Mouse (Mus musculus) forebrain, embryonic 10.5 days (tissue): Measurements from ENCODE around the gene Cmya5. TPM values are rescaled to one million over a fixed set of nuclear protein-coding genes. Genes with fewer than 3 reads are reported as not detected.
"Not testable (repeated sequence)": the region's sequence is repeated elsewhere in the genome, so short reads cannot be mapped to it uniquely, and the experiment has no call there.

Experiments
- DNase-seq: peaks from one replicate; pipeline ENCODE4 v3.0.0-alpha.2; 2017; ENCODE audit warnings: low spot score; ENCODE audit errors: extremely low spot score
- H3K27ac ChIP-seq: fragments of 300-500 bp; sonication (generic); 2 replicates; pipeline ENCODE4 v1.5.1; 2016; ENCODE audit warnings: mild to moderate bottlenecking
- H3K27me3 ChIP-seq: fragments of 300-500 bp; sonication (generic); 2 replicates; pipeline ENCODE4 v1.6.1; 2016; ENCODE audit warnings: mild to moderate bottlenecking; ENCODE audit not compliant: poor library complexity, severe bottlenecking
- H3K36me3 ChIP-seq: fragments of 300-500 bp; sonication (generic); replicated peaks from 2 replicates; pipeline ENCODE4 v1.6.1; 2016; ENCODE audit warnings: mild to moderate bottlenecking, moderate library complexity
- H3K4me1 ChIP-seq: fragments of 300-500 bp; sonication (generic); 2 replicates; pipeline ENCODE4 v1.6.1; 2016
- H3K4me3 ChIP-seq: fragments of 300-500 bp; sonication (generic); 2 replicates; pipeline ENCODE4 v1.5.1; 2016; ENCODE audit warnings: mild to moderate bottlenecking, moderate library complexity
- H3K9me3 ChIP-seq: fragments of 300-500 bp; sonication (generic); 2 replicates; pipeline ENCODE4 v1.6.1; 2016; ENCODE audit warnings: mild to moderate bottlenecking, moderate library complexity
- WGBS: fragments of 180-500 bp; shearing (Covaris S2); methylation state at CpG from one replicate; pipeline ENCODE4 v1.1.7; 2016; 5-methylcytosine and 5-hydroxymethylcytosine counted together
- polyA plus RNA-seq: library from polyadenylated mRNA; unstranded; fragments of >200 nt; fragmentation: Nextera tagmentation; extraction: Ambion mirVana; gene quantifications from 2 replicates; pipeline ENCODE4 v1.2.1, GENCODE M21; 2016

Cmya5 gene
- polyA plus RNA-seq, result 0.01 and 0.02 TPM in 2 replicates

DNA sequence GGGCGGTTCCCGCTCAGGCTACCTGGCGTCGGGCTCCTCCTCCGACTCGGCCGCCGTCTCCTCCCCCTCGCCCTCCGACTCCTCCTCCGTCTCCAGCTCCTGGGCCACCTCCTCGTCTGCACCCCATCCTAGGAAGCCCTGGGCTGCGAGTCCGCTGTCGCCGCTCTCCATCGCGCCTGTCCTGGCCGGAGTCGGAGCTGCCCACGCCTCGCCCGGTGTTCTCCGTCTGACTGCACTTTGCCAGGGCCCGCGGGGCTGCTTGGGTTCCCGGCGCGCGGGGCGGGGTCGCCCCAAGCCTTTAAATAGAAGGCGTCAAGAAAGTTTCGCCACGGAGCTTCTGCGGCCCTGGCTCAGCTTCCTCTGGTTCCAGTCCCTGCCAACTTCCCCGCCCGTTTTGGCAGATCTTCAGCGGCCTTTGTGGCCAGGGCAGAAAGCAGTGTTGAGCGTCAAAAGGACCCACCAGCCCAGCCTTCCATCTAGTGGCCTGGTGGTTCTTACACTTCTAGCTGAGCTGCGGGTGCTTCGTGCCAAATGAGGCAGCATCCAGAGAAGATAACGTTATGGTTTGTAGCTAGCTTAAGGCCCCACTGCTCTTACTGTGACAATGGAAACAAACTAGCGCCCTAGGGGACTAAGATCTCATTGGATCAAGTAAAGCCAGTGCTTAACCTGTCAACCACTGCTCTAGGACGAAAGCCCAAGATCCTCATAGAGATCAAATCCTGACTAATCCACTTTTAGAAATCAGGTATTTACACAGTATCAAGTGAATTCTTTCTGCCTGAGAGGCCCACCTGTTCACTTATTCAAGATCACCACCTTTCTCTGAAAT is at the start of gene Cmya5:
Gene Cmya5, minus strand, starts transcription at position 389 of the 832 bp plus-strand sequence.
- Histone ChIP-seq H3K27ac (peak within 1 kb of the TSS; percentile 79), H3K27me3 (no peaks in the 10 kb centered on the region), H3K4me3 (peak within 1 kb of the TSS; percentile 61), H3K36me3 (peaks cover 20% of the 10 kb centered on the region), H3K4me1 (peaks cover 21% of the 10 kb centered on the region), H3K9me3 (no peaks in the 10 kb centered on the region)
- 1% methylated on average over 45 of the region's 45 CpGs for WGBS
- peak; percentile 62 for DNase-seq

DNA sequence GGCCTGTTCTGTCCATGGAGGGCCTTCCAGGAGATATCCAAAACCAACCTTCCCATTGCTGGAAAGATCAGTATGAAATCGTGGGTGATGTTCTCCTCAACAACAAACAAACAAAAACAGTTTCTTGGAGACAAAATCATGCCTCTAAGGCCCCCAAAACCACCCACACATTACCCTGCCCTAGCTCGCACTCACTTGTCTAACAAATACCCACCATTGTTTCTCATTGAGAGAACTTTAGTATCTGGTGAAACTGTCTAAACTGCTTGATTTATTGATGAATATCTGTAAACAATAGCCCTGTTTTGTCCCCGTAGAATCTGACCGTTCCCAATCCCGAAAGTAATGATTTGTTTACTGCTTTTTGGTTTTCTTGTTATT is 48.1 kb upstream of the Cmya5 start:
- DNase-seq, result no peak
- H3K9me3 ChIP-seq, result no peaks in the 10 kb centered on the region
- H3K4me3 ChIP-seq, result peak overlapping the region; percentile 96
- H3K27me3 ChIP-seq, result no peaks in the 10 kb centered on the region
- peaks cover 15% of the 10 kb centered on the region; the same call in 1 of the 2 replicates for H3K36me3 ChIP-seq
- peaks cover 26% of the 10 kb centered on the region for H3K4me1 ChIP-seq
- 79% methylated on average over 5 of the region's 5 CpGs for WGBS
- H3K27ac ChIP-seq, result peak overlapping the region; percentile 99

DNA sequence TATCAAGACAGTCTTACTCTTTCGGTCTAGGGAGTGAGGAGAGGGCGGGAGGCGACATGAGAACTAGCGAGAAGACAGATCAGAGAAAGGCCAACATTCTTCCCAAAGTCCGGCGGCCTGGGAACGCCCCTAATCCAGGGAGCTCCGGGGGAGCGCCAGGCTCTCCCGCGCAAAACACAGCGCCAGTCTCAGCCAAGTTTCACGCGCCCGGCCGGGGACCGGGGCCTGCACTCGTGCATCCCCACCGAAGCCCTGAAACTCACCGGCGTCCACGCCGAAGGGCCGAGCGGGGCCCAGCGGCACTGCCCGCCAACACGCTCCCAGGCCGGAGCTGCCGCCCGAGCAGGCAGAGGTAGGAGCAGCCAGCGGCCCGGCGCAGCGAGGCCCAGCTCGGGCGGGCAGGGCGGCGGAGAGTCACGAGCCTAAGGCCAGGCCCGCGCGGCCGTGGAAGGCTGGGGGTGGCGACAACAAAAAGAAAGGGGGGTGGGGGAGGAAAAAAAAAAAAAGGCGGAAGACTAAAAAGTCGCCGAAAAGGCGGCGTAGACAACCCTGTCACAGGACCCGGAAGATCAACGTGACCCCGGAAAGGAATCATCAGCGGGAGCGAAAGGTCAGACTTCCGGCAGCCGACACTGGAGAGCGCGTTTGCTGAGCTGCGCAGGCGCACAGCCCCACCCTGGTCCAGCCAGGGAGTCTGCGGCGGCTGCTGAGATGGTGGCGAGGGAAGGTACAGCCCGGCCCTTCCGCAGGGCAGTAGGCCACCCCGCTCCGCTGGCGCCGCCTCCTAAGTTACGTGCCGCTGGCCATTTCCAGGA is 47.5 kb upstream of the Cmya5 start, which contains the start of gene Tent2:
Gene Tent2, minus strand, starts transcription at position 555 of the 815 bp plus-strand sequence.
- peak within 1 kb of the TSS; percentile 99 for H3K27ac ChIP-seq
- H3K27me3 ChIP-seq, result no peaks in the 10 kb centered on the region
- H3K9me3 ChIP-seq, result no peaks in the 10 kb centered on the region
- peak within 1 kb of the TSS; percentile 96 for H3K4me3 ChIP-seq
- WGBS, result under 1% methylated on average over 72 of the region's 72 CpGs
- H3K4me1 ChIP-seq, result peaks cover 26% of the 10 kb centered on the region
- H3K36me3 ChIP-seq, result peaks cover 16% of the 10 kb centered on the region; the same call in 1 of the 2 replicates
- peak; percentile 96 for DNase-seq

DNA sequence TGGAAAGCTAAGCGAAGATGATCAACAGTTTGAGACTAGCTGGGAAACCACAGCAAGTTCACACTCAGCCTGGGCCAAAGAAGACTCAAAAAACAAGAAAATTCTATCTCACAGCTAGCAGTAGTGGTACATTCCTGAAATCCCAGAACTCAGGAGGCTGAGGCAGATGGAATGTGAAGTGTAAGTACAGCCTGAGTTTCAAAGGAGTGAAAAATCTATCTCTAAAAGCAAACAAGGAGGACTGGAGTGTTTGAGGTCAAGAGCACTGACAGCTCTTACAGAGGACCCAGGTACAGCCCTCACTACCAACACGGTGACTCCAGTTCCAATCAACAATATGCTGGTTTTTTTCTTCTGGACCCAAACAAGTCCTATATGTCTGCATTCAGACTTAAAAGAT is 44.9 kb upstream of the Cmya5 start:
- peaks cover 26% of the 10 kb centered on the region for H3K4me1 ChIP-seq
- H3K27ac ChIP-seq, result no peak overlapping the region
- DNase-seq, result no peak
- no peaks in the 10 kb centered on the region for H3K27me3 ChIP-seq
- peaks cover 28% of the 10 kb centered on the region for H3K36me3 ChIP-seq
- no peak overlapping the region for H3K4me3 ChIP-seq
- WGBS, result 91% methylated on average over 2 of the region's 2 CpGs
- H3K9me3 ChIP-seq, result no peaks in the 10 kb centered on the region

- WGBS, result 90% methylated on average over 3 of the region's 3 CpGs
- H3K9me3 ChIP-seq, result no peaks in the 10 kb centered on the region
- no peak overlapping the region for H3K4me3 ChIP-seq
- H3K27ac ChIP-seq, result no peak overlapping the region
- peaks cover 34% of the 10 kb centered on the region for H3K36me3 ChIP-seq
- DNase-seq, result no peak
- H3K4me1 ChIP-seq, result peaks cover 26% of the 10 kb centered on the region
- H3K27me3 ChIP-seq, result no peaks in the 10 kb centered on the region
Measured at GRCm38 (mm10) chr13:93188738-93189137, 44.2 kb upstream of the Cmya5 start.

DNA sequence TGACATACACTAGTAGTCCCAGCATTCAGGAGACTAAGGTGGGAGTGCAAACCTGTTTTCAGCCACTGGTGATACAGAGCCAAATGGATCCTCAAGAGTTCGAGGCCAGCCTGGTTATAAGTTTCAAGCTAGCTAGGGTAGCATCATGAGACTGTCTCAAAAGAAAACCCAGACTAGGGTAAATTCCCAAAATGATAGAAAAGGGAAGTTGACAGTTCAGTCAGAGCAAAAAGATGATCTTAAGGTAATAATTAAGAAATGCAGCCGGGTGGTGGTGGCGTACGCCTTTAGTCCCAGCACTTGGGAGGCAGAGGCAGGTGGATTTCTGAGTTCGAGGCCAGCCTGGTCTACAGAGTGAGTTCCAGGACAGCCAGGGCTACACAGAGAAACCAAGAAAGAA is 43.3 kb upstream of the Cmya5 start:
- not testable (repeated sequence) for H3K27me3 ChIP-seq, H3K27ac ChIP-seq, H3K4me3 ChIP-seq, H3K9me3 ChIP-seq, DNase-seq
- WGBS, result 96% methylated on average over 5 of the region's 5 CpGs
- Histone ChIP-seq H3K4me1 (peaks cover 25% of the 10 kb centered on the region), H3K36me3 (peaks cover 44% of the 10 kb centered on the region)

- DNase-seq, result no peak
- H3K27ac ChIP-seq, result no peak overlapping the region
- no peaks in the 10 kb centered on the region for H3K4me1 ChIP-seq
- peaks cover 71% of the 10 kb centered on the region for H3K36me3 ChIP-seq
- no peaks in the 10 kb centered on the region for H3K27me3 ChIP-seq
- WGBS, result 98% methylated on average over 1 of the region's 1 CpGs
- no peak overlapping the region for H3K4me3 ChIP-seq
- H3K9me3 ChIP-seq, result no peaks in the 10 kb centered on the region
Measured at GRCm38 (mm10) chr13:93180351-93180750, 35.8 kb upstream of the Cmya5 start.

GRCm38 (mm10) chr13:93179522-93179921 is 35.0 kb upstream of the Cmya5 start:
- H3K4me3 ChIP-seq, result no peak overlapping the region
- no peak for DNase-seq
- WGBS, result 89% methylated on average over 2 of the region's 2 CpGs
- H3K27ac ChIP-seq, result no peak overlapping the region
- peaks cover 72% of the 10 kb centered on the region for H3K36me3 ChIP-seq
- H3K4me1 ChIP-seq, result no peaks in the 10 kb centered on the region
- no peaks in the 10 kb centered on the region for H3K27me3 ChIP-seq
- H3K9me3 ChIP-seq, result no peaks in the 10 kb centered on the region

DNA sequence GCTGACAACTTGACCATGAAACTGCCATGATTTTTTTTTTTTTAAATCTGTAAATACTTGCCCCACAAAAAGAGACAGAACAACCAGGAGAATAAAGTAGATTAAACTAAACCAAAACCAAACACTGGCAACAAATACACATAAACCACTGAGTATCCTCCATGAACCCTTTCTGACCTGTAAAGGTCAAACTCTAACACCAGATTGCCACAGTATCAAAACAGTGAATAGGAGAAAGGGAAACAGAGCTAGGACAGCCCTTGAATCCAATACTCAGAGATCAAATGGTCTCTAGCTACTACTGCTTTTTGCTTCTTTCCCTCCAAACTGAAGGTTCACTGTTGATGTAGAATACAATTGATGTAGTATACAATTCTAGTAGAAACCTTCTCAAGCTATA is 33.0 kb upstream of the Cmya5 start:
- Histone ChIP-seq H3K9me3 (no peaks in the 10 kb centered on the region), H3K27me3 (no peaks in the 10 kb centered on the region), H3K4me3 (no peak overlapping the region), H3K4me1 (no peaks in the 10 kb centered on the region), H3K36me3 (peaks cover 72% of the 10 kb centered on the region), H3K27ac (no peak overlapping the region)
- DNase-seq, result no peak

- Histone ChIP-seq H3K27ac (no peak overlapping the region), H3K36me3 (peaks cover 79% of the 10 kb centered on the region), H3K4me3 (no peak overlapping the region), H3K9me3 (no peaks in the 10 kb centered on the region), H3K4me1 (no peaks in the 10 kb centered on the region), H3K27me3 (no peaks in the 10 kb centered on the region)
- no peak for DNase-seq
- 95% methylated on average over 4 of the region's 4 CpGs for whole genome bisulfite sequencing
Measured at GRCm38 (mm10) chr13:93163303-93163702, 18.8 kb upstream of the Cmya5 start.

GRCm38 (mm10) chr13:93162456-93162855 is 17.9 kb upstream of the Cmya5 start:
- H3K27ac ChIP-seq, result no peak overlapping the region
- H3K27me3 ChIP-seq, result no peaks in the 10 kb centered on the region
- peaks cover 78% of the 10 kb centered on the region for H3K36me3 ChIP-seq

GRCm38 (mm10) chr13:93158261-93158660 is 13.7 kb upstream of the Cmya5 start:
- no peak overlapping the region for H3K4me3 ChIP-seq
- no peaks in the 10 kb centered on the region for H3K4me1 ChIP-seq
- 95% methylated on average over 6 of the region's 6 CpGs for WGBS
- DNase-seq, result no peak
- no peaks in the 10 kb centered on the region for H3K9me3 ChIP-seq
- no peak overlapping the region for H3K27ac ChIP-seq
- H3K36me3 ChIP-seq, result peaks cover 64% of the 10 kb centered on the region
- no peaks in the 10 kb centered on the region for H3K27me3 ChIP-seq

More at GRCm38 (mm10) chr13:93162456-93162855, 17.9 kb upstream of the Cmya5 start:
- no peaks in the 10 kb centered on the region for H3K9me3 ChIP-seq
- DNase-seq, result no peak
- no peak overlapping the region for H3K4me3 ChIP-seq
- H3K4me1 ChIP-seq, result no peaks in the 10 kb centered on the region

- WGBS, result 92% methylated on average over 1 of the region's 1 CpGs
- Histone ChIP-seq H3K27me3 (no peaks in the 10 kb centered on the region), H3K4me1 (no peaks in the 10 kb centered on the region), H3K36me3 (peaks cover 77% of the 10 kb centered on the region), H3K9me3 (no peaks in the 10 kb centered on the region), H3K27ac (no peak overlapping the region), H3K4me3 (no peak overlapping the region)
- DNase-seq, result no peak
Measured at GRCm38 (mm10) chr13:93153280-93153679, 8.8 kb upstream of the Cmya5 start.
